In the genomic region with DNA sequence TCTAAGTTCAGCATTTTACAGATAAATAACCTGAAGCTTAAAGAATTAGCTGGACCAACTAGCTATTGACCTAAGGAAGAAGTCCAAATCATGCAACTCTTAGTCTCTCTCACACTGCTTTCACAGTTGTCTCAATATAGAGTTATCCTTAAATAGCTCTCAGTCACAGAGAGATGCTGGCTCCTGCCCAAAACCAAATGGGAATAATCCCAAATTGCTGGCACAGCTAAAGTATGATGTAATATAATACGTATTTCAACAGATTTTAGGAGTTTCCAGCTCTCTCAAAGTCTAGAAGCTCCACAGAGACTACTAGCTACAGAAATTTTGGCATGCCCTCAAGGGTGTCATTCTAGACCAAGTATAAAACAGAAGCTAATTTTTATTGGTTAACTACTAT, we compare ENCODE assay signal across 10 mouse cellular contexts. TPM values are rescaled to one million over a fixed set of nuclear protein-coding genes. Genes with fewer than 3 reads are reported as not detected.
DNase-seq lines count a peak whose midpoint lies in the region; ATAC-seq and TF ChIP-seq lines count a peak whose summit lies in the region.
"Had no signal": no experiment of that assay in that cellular context is flagged by ENCODE, and none has a peak within 500 bp of the region (broad histone marks: within the 10 kb centered on the region; RNA-seq: fewer than 3 reads in every experiment).

No protein-coding gene starts in this region.

- H3K4me1 ChIP-seq in embryonic facial prominence, embryonic 14.5 days (ENCODE audit: control insufficient read depth, insufficient read depth, low read length): no peaks in the 10 kb centered on the region
- no peaks in the 10 kb centered on the region for H3K4me1 ChIP-seq in embryonic facial prominence, embryonic 10.5 days
- no peaks in the 10 kb centered on the region for H3K4me1 ChIP-seq in lung, postnatal 0 days (ENCODE audit: insufficient read depth, low read depth, low read length)
- H3K4me1 ChIP-seq in intestine, embryonic 15.5 days (replicated peaks): no peaks in the 10 kb centered on the region

- no peak for TF ChIP-seq CTCF in lung, postnatal 0 days (IDR thresholded peaks at IDR 0.05)

- no peaks in the 10 kb centered on the region for H3K9me3 ChIP-seq in embryonic facial prominence, embryonic 14.5 days (ENCODE audit: control insufficient read depth, low read length)
- H3K9me3 ChIP-seq in embryonic facial prominence, embryonic 10.5 days: no peaks in the 10 kb centered on the region
- no peaks in the 10 kb centered on the region for H3K9me3 ChIP-seq in lung, postnatal 0 days (ENCODE audit: low read length)
- H3K9me3 ChIP-seq in intestine, embryonic 15.5 days: no peaks in the 10 kb centered on the region

- no peak overlapping the region for H3K4me3 ChIP-seq in embryonic facial prominence, embryonic 14.5 days (ENCODE audit: low read depth, low read length)
- H3K4me3 ChIP-seq in embryonic facial prominence, embryonic 10.5 days: no peak overlapping the region
- H3K4me3 ChIP-seq in lung, postnatal 0 days (ENCODE audit: low read depth, low read length): no peak overlapping the region
- H3K4me3 ChIP-seq in intestine, embryonic 15.5 days (replicated peaks): no peak overlapping the region

- no peak for TF ChIP-seq EP300 in lung, postnatal 0 days (IDR thresholded peaks at IDR 0.05)

- no peaks in the 10 kb centered on the region for H3K27me3 ChIP-seq in embryonic facial prominence, embryonic 14.5 days (replicated peaks; ENCODE audit: control insufficient read depth, insufficient read depth, low read length)
- no peaks in the 10 kb centered on the region for H3K27me3 ChIP-seq in embryonic facial prominence, embryonic 10.5 days (replicated peaks; ENCODE audit: low read depth, poor library complexity, severe bottlenecking)
- H3K27me3 ChIP-seq in lung, postnatal 0 days (replicated peaks; ENCODE audit: insufficient read depth, low read length): no peaks in the 10 kb centered on the region
- H3K27me3 ChIP-seq in intestine, embryonic 15.5 days (replicated peaks): no peaks in the 10 kb centered on the region

- H3K36me3 ChIP-seq in embryonic facial prominence, embryonic 14.5 days (ENCODE audit: control insufficient read depth, insufficient read depth, low read length): no peaks in the 10 kb centered on the region
- no peaks in the 10 kb centered on the region for H3K36me3 ChIP-seq in embryonic facial prominence, embryonic 10.5 days (replicated peaks)
- H3K36me3 ChIP-seq in lung, postnatal 0 days (ENCODE audit: insufficient read depth, low read length): no peaks in the 10 kb centered on the region
- H3K36me3 ChIP-seq in intestine, embryonic 15.5 days: no peaks in the 10 kb centered on the region

- H3K9ac ChIP-seq in embryonic facial prominence, embryonic 14.5 days (ENCODE audit: low read depth, low read length): no peak overlapping the region
- no peak overlapping the region for H3K9ac ChIP-seq in lung, postnatal 0 days (replicated peaks; ENCODE audit: low read depth)
- no peak overlapping the region for H3K9ac ChIP-seq in intestine, embryonic 15.5 days

- WGBS in embryonic facial prominence, embryonic 14.5 days: 22% methylated on average over 1 of the region's 1 CpGs
- 88% methylated on average over 1 of the region's 1 CpGs for WGBS in embryonic facial prominence, embryonic 10.5 days
- 32% methylated on average over 1 of the region's 1 CpGs for WGBS in lung, postnatal 0 days
- WGBS in intestine, embryonic 15.5 days: 60% methylated on average over 1 of the region's 1 CpGs

- H3K27ac ChIP-seq in embryonic facial prominence, embryonic 14.5 days (replicated peaks; ENCODE audit: low read depth, low read length): no peak overlapping the region
- no peak overlapping the region for H3K27ac ChIP-seq in embryonic facial prominence, embryonic 10.5 days (replicated peaks)
- H3K27ac ChIP-seq in lung, postnatal 0 days (ENCODE audit: low read length): no peak overlapping the region
- H3K27ac ChIP-seq in intestine, embryonic 15.5 days: no peak overlapping the region

- no peak overlapping the region for H3K4me2 ChIP-seq in embryonic facial prominence, embryonic 14.5 days (ENCODE audit: low read depth, low read length)
- H3K4me2 ChIP-seq in lung, postnatal 0 days (replicated peaks; ENCODE audit: low read depth, low read length): no peak overlapping the region
- no peak overlapping the region for H3K4me2 ChIP-seq in intestine, embryonic 15.5 days (replicated peaks)

- peak; percentile 77 for DNase-seq in embryonic facial prominence, embryonic 14.5 days (ENCODE audit: low spot score)
- DNase-seq in embryonic facial prominence, embryonic 10.5 days (ENCODE audit: low spot score): no peak
- peak; percentile 46 for DNase-seq in lung, postnatal 0 days (ENCODE audit: low spot score)
- no peak for DNase-seq in lung, adult 18-20 months
- peak; percentile 51 for DNase-seq in layer of hippocampus, adult 9-10 months (ENCODE audit: low spot score)
- peak; percentile 40 for DNase-seq in telencephalon, adult 2 months (ENCODE audit: low read depth, low spot score)
- DNase-seq: midbrain, embryonic 14.5 days had no signal

- no peak for ATAC-seq in embryonic facial prominence, embryonic 14.5 days (ENCODE audit: low read depth)
- ATAC-seq in lung, postnatal 0 days: no peak
- no peak for ATAC-seq in megakaryocyte-erythroid progenitor cell, adult 5-6 weeks (replicated peaks; ENCODE audit: low FRiP score, low TSS enrichment, poor library complexity, severe bottlenecking)
- no peak for ATAC-seq in intestine, embryonic 15.5 days

RNA-seq across cellular contexts. Expression of a gene that starts 15.1 kb away (rescaled TPM):
- polyA plus RNA-seq in embryonic facial prominence, embryonic 14.5 days (2014; fragmentation: Nextera tagmentation; extraction: Ambion mirVana): 0.33 and 0.98 TPM in 2 replicates
- 0.58 and 0.70 TPM in 2 replicates for polyA plus RNA-seq in embryonic facial prominence, embryonic 10.5 days (2016; fragmentation: Nextera tagmentation; extraction: Ambion mirVana)
- 0.36 and 0.41 TPM in 2 replicates for polyA plus RNA-seq in lung, postnatal 0 days (2015; fragmentation: Nextera tagmentation; extraction: Ambion mirVana)
- total RNA-seq in megakaryocyte-erythroid progenitor cell, adult 5-6 weeks (2014; fragmentation: Nextera tagmentation): not detected in 2 replicates
- total RNA-seq in megakaryocyte-erythroid progenitor cell, adult 5-6 weeks (2017): not detected in 2 replicates
- polyA plus RNA-seq in intestine, embryonic 15.5 days (2015; fragmentation: Nextera tagmentation; extraction: Ambion mirVana): 1.8 and 2.0 TPM in 2 replicates
- total RNA-seq: gastrocnemius, postnatal 36 days had no signal

Comparison
In these comparisons a context has a peak if more than half of its experiments do, and no peak if none do; other contexts are left out.
1. DNase-seq: peak in embryonic facial prominence, embryonic 14.5 days (single experiment), lung, postnatal 0 days (single experiment), layer of hippocampus, adult 9-10 months (single experiment) and telencephalon, adult 2 months (single experiment); none in embryonic facial prominence, embryonic 10.5 days (single experiment) and lung, adult 18-20 months (0 of 2).